Mouse (Mus musculus) MEL (cell line): ENCODE data around the gene Nme6. TPM values are rescaled to one million over a fixed set of nuclear protein-coding genes. Genes with fewer than 3 reads are reported as not detected.
A peak's percentile ranks its signal among the peaks of the same experiment; 100 is the strongest.

ENCODE experiments used
- DNase-seq: peaks from one replicate; pipeline ENCODE4 v3.0.0; 2011; ENCODE audit warnings: low read depth, low spot score
- H3K27ac ChIP-seq: 2 replicates; pipeline ENCODE4 v1.5.1; 2012; ENCODE audit warnings: low read depth, mild to moderate bottlenecking, control low read depth, low read length, moderate library complexity; ENCODE audit not compliant: control insufficient read depth
- H3K27me3 ChIP-seq, 2 experiments: fragments of 150-350 bp in 1 of 2; sonication (generic) in 1 of 2; 2 replicates each; pipeline ENCODE4 v1.6.1; 2012; ENCODE audit warnings: low read length in 2 of 2, mild to moderate bottlenecking in 2 of 2, improper control_type of control experiment in 1 of 2, moderate library complexity in 1 of 2; ENCODE audit not compliant: insufficient read depth in 2 of 2, control insufficient read depth in 1 of 2
- H3K36me3 ChIP-seq, 2 experiments: 2 replicates each; pipeline ENCODE4 v1.6.1; 2012 to 2014; ENCODE audit warnings: low read length in 2 of 2, improper control_type of control experiment in 1 of 2, inconsistent platforms in 1 of 2, mild to moderate bottlenecking in 1 of 2; ENCODE audit not compliant: insufficient read depth in 2 of 2, control insufficient read depth in 1 of 2
- H3K4me1 ChIP-seq, 2 experiments: fragments of 150-350 bp in 1 of 2; sonication (generic) in 1 of 2; 2 replicates each; pipeline ENCODE4 v1.6.1; 2012; ENCODE audit warnings: low read length in 2 of 2, improper control_type of control experiment in 1 of 2, mild to moderate bottlenecking in 1 of 2; ENCODE audit not compliant: insufficient read depth in 2 of 2, control insufficient read depth in 1 of 2
- H3K4me3 ChIP-seq, 2 experiments: fragments of 150-350 bp in 1 of 2; sonication (generic) in 1 of 2; 2 replicates each; pipeline ENCODE4 v1.5.1; 2012; ENCODE audit warnings: low read depth in 2 of 2, low read length in 2 of 2, mild to moderate bottlenecking in 2 of 2, moderate library complexity in 2 of 2, control low read depth in 1 of 2, improper control_type of control experiment in 1 of 2; ENCODE audit not compliant: control insufficient read depth in 1 of 2, insufficient read depth in 1 of 2
- H3K79me2 ChIP-seq: 2 replicates; pipeline ENCODE4 v1.6.1; 2012; ENCODE audit warnings: mild to moderate bottlenecking, low read length, moderate library complexity; ENCODE audit not compliant: control insufficient read depth, poor library complexity, insufficient read depth
- H3K9ac ChIP-seq: 2 replicates; pipeline ENCODE4 v1.6.1; 2012; ENCODE audit warnings: low read depth, mild to moderate bottlenecking, control low read depth, low read length, moderate library complexity; ENCODE audit not compliant: control insufficient read depth, poor library complexity, severe bottlenecking
- H3K9me3 ChIP-seq: fragments of 150-350 bp; sonication (generic); replicated peaks from 2 replicates; pipeline ENCODE4 v1.6.1; 2012; ENCODE audit warnings: mild to moderate bottlenecking, low read length, improper control_type of control experiment, moderate library complexity; ENCODE audit not compliant: insufficient read depth
- BHLHE40 ChIP-seq: IDR thresholded peaks from 2 replicates; pipeline ENCODE4 v1.6.1; 2012; ENCODE audit warnings: low read depth, mild to moderate bottlenecking, inconsistent platforms, low read length, improper control_type of control experiment, borderline replicate concordance
- CTCF ChIP-seq, 3 experiments: IDR thresholded peaks in 2 of 3; conservative IDR thresholded peaks in 1 of 3; 2 replicates each; pipeline ENCODE4 v1.5.1; 2011 to 2012; ENCODE audit warnings: low read length in 3 of 3, low read depth in 2 of 3, mild to moderate bottlenecking in 2 of 3, improper control_type of control experiment in 1 of 3, inconsistent platforms in 1 of 3, mixed read lengths in 1 of 3, moderate library complexity in 1 of 3; ENCODE audit not compliant: control insufficient read depth in 1 of 3, insufficient read depth in 1 of 3, poor library complexity in 1 of 3, severe bottlenecking in 1 of 3
- ELF1 ChIP-seq: IDR thresholded peaks from 2 replicates; pipeline ENCODE4 v1.6.1; 2014; ENCODE audit warnings: low read depth, mild to moderate bottlenecking, inconsistent platforms, low read length, improper control_type of control experiment, moderate library complexity
- EP300 ChIP-seq, 2 experiments: IDR thresholded peaks; 2 replicates each; pipeline ENCODE4 v1.6.1; 2011; ENCODE audit warnings: improper control_type of control experiment in 2 of 2, low read length in 2 of 2, low read depth in 1 of 2, mild to moderate bottlenecking in 1 of 2
- ETS1 ChIP-seq: IDR thresholded peaks from 2 replicates; pipeline ENCODE4 v1.6.1; 2012; ENCODE audit warnings: low read depth, mild to moderate bottlenecking, inconsistent platforms, low read length, improper control_type of control experiment, moderate library complexity
- GABPA ChIP-seq: IDR thresholded peaks from 2 replicates; pipeline ENCODE4 v1.6.1; 2012; ENCODE audit warnings: low read depth, mild to moderate bottlenecking, inconsistent platforms, low read length, improper control_type of control experiment, moderate library complexity
- GATA1 ChIP-seq: IDR thresholded peaks from 2 replicates; pipeline ENCODE4 v1.6.1; 2011; ENCODE audit warnings: low read depth, low read length, improper control_type of control experiment
- HCFC1 ChIP-seq: IDR thresholded peaks from 2 replicates; pipeline ENCODE4 v1.6.1; 2012; ENCODE audit warnings: low read depth, mild to moderate bottlenecking, inconsistent platforms, low read length, improper control_type of control experiment, moderate library complexity
- JUND ChIP-seq: IDR thresholded peaks from 2 replicates; pipeline ENCODE4 v1.6.1; 2011; ENCODE audit warnings: low read depth, mild to moderate bottlenecking, improper control_type of control experiment, low read length
- KAT2A ChIP-seq: conservative IDR thresholded peaks from 2 replicates; pipeline ENCODE4 v1.6.1; 2012; ENCODE audit warnings: low read depth, low read length, improper control_type of control experiment, inconsistent platforms
- MAFK ChIP-seq: IDR thresholded peaks from 2 replicates; pipeline ENCODE4 v1.6.1; 2011; ENCODE audit warnings: low read depth, mild to moderate bottlenecking, low read length, improper control_type of control experiment, borderline replicate concordance
- MAX ChIP-seq: IDR thresholded peaks from 2 replicates; pipeline ENCODE4 v1.6.1; 2011; ENCODE audit warnings: low read length, improper control_type of control experiment
- MAZ ChIP-seq: IDR thresholded peaks from 2 replicates; pipeline ENCODE4 v1.6.1; 2012; ENCODE audit warnings: low read depth, mild to moderate bottlenecking, inconsistent platforms, low read length, improper control_type of control experiment
- MXI1 ChIP-seq: IDR thresholded peaks from 2 replicates; pipeline ENCODE4 v1.6.1; 2011; ENCODE audit warnings: mild to moderate bottlenecking, low read depth, low read length, improper control_type of control experiment
- MYB ChIP-seq: IDR thresholded peaks from 2 replicates; pipeline ENCODE4 v1.6.1; 2011; ENCODE audit warnings: mild to moderate bottlenecking, low read depth, low read length, improper control_type of control experiment
- NRF1 ChIP-seq: IDR thresholded peaks from 2 replicates; pipeline ENCODE4 v1.6.1; 2014; ENCODE audit warnings: low read depth, mild to moderate bottlenecking, inconsistent platforms, low read length, improper control_type of control experiment, moderate library complexity; ENCODE audit not compliant: poor library complexity, insufficient read depth, severe bottlenecking
- RAD21 ChIP-seq: IDR thresholded peaks from 2 replicates; pipeline ENCODE4 v1.6.1; 2011; ENCODE audit warnings: mild to moderate bottlenecking, low read depth, low read length, improper control_type of control experiment
- RCOR1 ChIP-seq: IDR thresholded peaks from 2 replicates; pipeline ENCODE4 v1.6.1; 2012; ENCODE audit warnings: low read depth, mild to moderate bottlenecking, inconsistent platforms, low read length, improper control_type of control experiment
- SIN3A ChIP-seq: IDR thresholded peaks from 2 replicates; pipeline ENCODE4 v1.6.1; 2012; ENCODE audit warnings: low read length, improper control_type of control experiment, inconsistent platforms
- TAL1 ChIP-seq: IDR thresholded peaks from 2 replicates; pipeline ENCODE4 v1.6.1; 2012; ENCODE audit warnings: mild to moderate bottlenecking, inconsistent platforms, low read length, moderate library complexity, mixed read lengths
- TBP ChIP-seq: IDR thresholded peaks from 2 replicates; pipeline ENCODE4 v1.8.0; 2011; ENCODE audit warnings: low read depth, low read length, improper control_type of control experiment
- TCF12 ChIP-seq: IDR thresholded peaks from 2 replicates; pipeline ENCODE4 v1.6.1; 2014; ENCODE audit warnings: low read depth, mild to moderate bottlenecking, inconsistent platforms, low read length, improper control_type of control experiment, moderate library complexity
- USF1 ChIP-seq: IDR thresholded peaks from 2 replicates; pipeline ENCODE4 v1.6.1; 2014; ENCODE audit warnings: low read depth, mild to moderate bottlenecking, inconsistent platforms, low read length, improper control_type of control experiment, moderate library complexity
- USF2 ChIP-seq, 2 experiments: IDR thresholded peaks; 2 replicates each; pipeline ENCODE4 v1.6.1; 2011 to 2012; ENCODE audit warnings: improper control_type of control experiment in 2 of 2, low read length in 2 of 2, borderline replicate concordance in 1 of 2, inconsistent platforms in 1 of 2, low read depth in 1 of 2, mild to moderate bottlenecking in 1 of 2; ENCODE audit not compliant: insufficient read depth in 1 of 2
- ZC3H11A ChIP-seq: IDR thresholded peaks from 2 replicates; pipeline ENCODE4 v1.6.1; 2012; ENCODE audit warnings: low read depth, mild to moderate bottlenecking, inconsistent platforms, low read length, improper control_type of control experiment
- ZKSCAN1 ChIP-seq: IDR thresholded peaks from 2 replicates; pipeline ENCODE4 v1.6.1; 2012; ENCODE audit warnings: low read depth, mild to moderate bottlenecking, inconsistent platforms, low read length, improper control_type of control experiment, moderate library complexity
- ZNF384 ChIP-seq: IDR thresholded peaks from 2 replicates; pipeline ENCODE4 v1.6.1; 2012; ENCODE audit warnings: low read depth, mild to moderate bottlenecking, inconsistent platforms, low read length, improper control_type of control experiment
- polyA plus RNA-seq, 2 experiments: library from polyadenylated mRNA; stranded (reverse) in 1 of 2; unstranded in 1 of 2; fragments of >175 nt in 1 of 2; fragments of >200 nt in 1 of 2; gene quantifications; 2 replicates each; pipeline versions ENCODE4 v1.2.1 to v1.2.4; 2012; ENCODE audit warnings: low replicate concordance in 2 of 2, low read depth in 1 of 2; ENCODE audit not compliant: insufficient read length in 2 of 2, insufficient read depth in 1 of 2, missing spikeins in 1 of 2
- total RNA-seq: library from RNA; depleted of rRNA; stranded (reverse); fragments of 300-350 nt; gene quantifications from 2 replicates; pipeline ENCODE4 v1.2.3, GENCODE M21; 2012

The Nme6 gene
- total and polyA plus RNA-seq, 3 experiments = 84.1 to 98.2 TPM; not detected in 1

DNA sequence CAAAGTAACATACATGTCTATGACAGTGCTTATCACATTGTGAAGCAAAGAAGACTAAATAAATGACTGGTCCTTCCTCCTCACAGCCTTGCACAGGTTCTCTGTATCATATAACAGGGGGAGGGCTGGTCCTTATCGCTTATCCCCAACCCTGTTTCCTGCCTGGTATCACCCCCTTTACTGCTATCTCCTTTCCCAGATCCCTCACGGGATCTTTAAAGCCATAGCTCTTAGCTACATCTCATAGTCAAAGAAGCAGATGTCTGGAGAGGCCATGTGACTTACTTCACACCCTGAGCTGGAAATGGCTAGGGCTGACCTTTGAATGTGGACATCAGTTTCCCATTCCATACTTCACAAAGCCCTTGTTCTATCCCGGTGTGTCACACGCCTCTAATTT, 6.8 kb upstream of the Nme6 start:
- DNase-seq = peak; percentile 69
- no peaks in the 10 kb centered on the region for H3K79me2 ChIP-seq
- peaks cover 0 to 20% of the 10 kb centered on the region in 2 experiments; a peak in 2 of 4 replicates for H3K36me3 ChIP-seq
- peaks cover 12 to 16% of the 10 kb centered on the region in 2 experiments for H3K4me1 ChIP-seq
- peak overlapping the region; percentile 53 for H3K27ac ChIP-seq
- TF ChIP-seq TBP (no peak), RAD21 (no peak), TCF12 (peak; percentile 98), ZKSCAN1 (no peak), MAFK (0 out of 2 replicates have a peak, but pooled peaks have one; percentile 36), JUND (no peak), ZNF384 (no peak), ZC3H11A (no peak; the same call in 1 of the 2 replicates), TAL1 (peak; percentile 72), KAT2A (0 out of 2 replicates have a peak, but pooled peaks have one; percentile 9), GATA1 (peak; percentile 97), RCOR1 (peak; percentile 73), MXI1 (peak; percentile 65), GABPA (0 out of 2 replicates have a peak, but pooled peaks have one; percentile 5), NRF1 (no peak), MAX (peak; percentile 68), ELF1 (peak; percentile 9; the same call in 1 of the 2 replicates), USF1 (peak; percentile 87), MAZ (no peak), MYB (no peak), HCFC1 (peak; percentile 26; the same call in 1 of the 2 replicates), CTCF (IDR thresholded peaks at IDR 0.05 in 2 of 3, conservative IDR thresholded peaks at IDR 0.05 in 1 of 3; ENCODE audit: control insufficient read depth in 1 of 3, insufficient read depth in 1 of 3, low read depth in 2 of 3, low read length in 3 of 3, poor library complexity in 1 of 3, severe bottlenecking in 1 of 3) (no peak), SIN3A (peak; percentile 49), ETS1 (peak; percentile 83), EP300 (IDR thresholded peaks at IDR 0.05; ENCODE audit: low read depth in 1 of 2, low read length in 2 of 2) (peak; percentile 83 to 91), USF2 (IDR thresholded peaks at IDR 0.05; ENCODE audit: borderline replicate concordance in 1 of 2, insufficient read depth in 1 of 2, low read depth in 1 of 2, low read length in 2 of 2) (peak in 1 of 2 experiments; percentile 45; a peak in 1 of 4 replicates), BHLHE40 (peak; percentile 96)
- no peaks in the 10 kb centered on the region for H3K9me3 ChIP-seq
- H3K27me3 ChIP-seq = no peaks in the 10 kb centered on the region
- H3K9ac ChIP-seq = no peak overlapping the region
- H3K4me3 ChIP-seq = no peak overlapping the region
